Mouse (Mus musculus) hindbrain, embryonic 15.5 days (tissue): ENCODE results near the gene Usp50. TPM values are rescaled to one million over a fixed set of nuclear protein-coding genes. Genes with fewer than 3 reads are reported as not detected.

Experiments used
- ATAC-seq: fragments of 200-750 bp; cut with Nextera tagmentation; 2 replicates; pipeline ENCODE4 v1.8.0; 2017; ENCODE audit warnings: low read depth, moderate number of reproducible peaks, moderate TSS enrichment; ENCODE audit not compliant: low FRiP score
- H3K27ac ChIP-seq: fragments of 300-500 bp; sonication (generic); replicated peaks from 2 replicates; pipeline ENCODE4 v1.5.1; 2015; ENCODE audit warnings: mild to moderate bottlenecking, inconsistent platforms
- H3K27me3 ChIP-seq: fragments of 300-500 bp; sonication (generic); 2 replicates; pipeline ENCODE4 v1.6.1; 2015; ENCODE audit warnings: control low read depth, inconsistent platforms
- H3K36me3 ChIP-seq: fragments of 300-500 bp; sonication (generic); 2 replicates; pipeline ENCODE4 v1.6.1; 2015; ENCODE audit warnings: control low read depth, inconsistent platforms
- H3K4me1 ChIP-seq: fragments of 300-500 bp; sonication (generic); replicated peaks from 2 replicates; pipeline ENCODE4 v1.6.1; 2015; ENCODE audit warnings: control low read depth, inconsistent platforms
- H3K4me2 ChIP-seq: fragments of 300-500 bp; sonication (generic); 2 replicates; pipeline ENCODE4 v1.6.1; 2015; ENCODE audit warnings: moderate library complexity, mild to moderate bottlenecking, inconsistent platforms
- H3K4me3 ChIP-seq: fragments of 300-500 bp; sonication (generic); 2 replicates; pipeline ENCODE4 v1.5.1; 2015; ENCODE audit warnings: mild to moderate bottlenecking, inconsistent platforms
- H3K9ac ChIP-seq: fragments of 300-500 bp; sonication (generic); 2 replicates; pipeline ENCODE4 v1.6.1; 2015; ENCODE audit warnings: inconsistent platforms
- H3K9me3 ChIP-seq: fragments of 300-500 bp; sonication (generic); 2 replicates; pipeline ENCODE4 v1.6.1; 2016; ENCODE audit warnings: control low read depth, inconsistent platforms
- WGBS: fragments of 180-500 bp; shearing (Covaris S2); methylation state at CpG from one replicate; pipeline ENCODE4 v1.1.7; 2015; 5-methylcytosine and 5-hydroxymethylcytosine counted together
- polyA plus RNA-seq: library from polyadenylated mRNA; unstranded; fragments of >200 nt; fragmentation: Nextera tagmentation; extraction: Ambion mirVana; gene quantifications from 2 replicates; pipeline ENCODE4 v1.2.1, GENCODE M21; 2015

The Usp50 gene
- polyA plus RNA-seq, 1 experiment from 2014 or later: 2.0 TPM

- Histone ChIP-seq H3K4me3 (no peak overlapping the region), H3K9ac (no peak overlapping the region), H3K27ac (no peak overlapping the region), H3K36me3 (peaks cover 66% of the 10 kb centered on the region), H3K27me3 (no peaks in the 10 kb centered on the region), H3K9me3 (no peaks in the 10 kb centered on the region), H3K4me1 (no peaks in the 10 kb centered on the region), H3K4me2 (no peak overlapping the region)
- ATAC-seq: no peak
- 98% methylated on average over 2 of the region's 2 CpGs for WGBS
These were observed 52.8 kb downstream of the Usp50 start for GRCm38 (mm10) chr2:126730502-126730901.

- H3K27ac ChIP-seq: no peak overlapping the region
- H3K4me1 ChIP-seq: no peaks in the 10 kb centered on the region
- H3K9ac ChIP-seq: no peak overlapping the region
- H3K4me3 ChIP-seq: no peak overlapping the region
- ATAC-seq: no peak
- no peaks in the 10 kb centered on the region for H3K9me3 ChIP-seq
- WGBS: 98% methylated on average over 4 of the region's 4 CpGs
- no peak overlapping the region for H3K4me2 ChIP-seq
- H3K36me3 ChIP-seq: peaks cover 55% of the 10 kb centered on the region
- H3K27me3 ChIP-seq: no peaks in the 10 kb centered on the region
These were observed 54.1 kb downstream of the Usp50 start for GRCm38 (mm10) chr2:126729207-126729606.

GRCm38 (mm10) chr2:126712950-126713349, 70.3 kb downstream of the Usp50 start:
- no peak overlapping the region for H3K4me2 ChIP-seq
- no peak for ATAC-seq
- no peak overlapping the region for H3K9ac ChIP-seq
- no peak overlapping the region for H3K27ac ChIP-seq
- H3K27me3 ChIP-seq: no peaks in the 10 kb centered on the region
- no peaks in the 10 kb centered on the region for H3K36me3 ChIP-seq
- H3K9me3 ChIP-seq: no peaks in the 10 kb centered on the region
- H3K4me3 ChIP-seq: no peak overlapping the region
- peaks cover 13% of the 10 kb centered on the region for H3K4me1 ChIP-seq

- Histone ChIP-seq H3K4me3 (no peak overlapping the region), H3K4me2 (no peak overlapping the region), H3K27ac (no peak overlapping the region), H3K9ac (no peak overlapping the region), H3K27me3 (no peaks in the 10 kb centered on the region), H3K9me3 (no peaks in the 10 kb centered on the region), H3K4me1 (peaks cover 16% of the 10 kb centered on the region), H3K36me3 (no peaks in the 10 kb centered on the region)
- no peak for ATAC-seq
- WGBS: 98% methylated on average over 5 of the region's 5 CpGs
These were observed 70.7 kb downstream of the Usp50 start for GRCm38 (mm10) chr2:126712526-126712925.

- Histone ChIP-seq H3K27ac (no peak overlapping the region), H3K9ac (no peak overlapping the region), H3K4me1 (peaks cover 21% of the 10 kb centered on the region), H3K4me3 (peak overlapping the region; percentile 87), H3K4me2 (peak overlapping the region; percentile 77), H3K9me3 (no peaks in the 10 kb centered on the region), H3K27me3 (peaks cover 11% of the 10 kb centered on the region; the same call in 1 of the 2 replicates), H3K36me3 (no peaks in the 10 kb centered on the region)
- ATAC-seq: no peak
- WGBS: 87% methylated on average over 4 of the region's 4 CpGs
These were observed 74.9 kb downstream of the Usp50 start for GRCm38 (mm10) chr2:126708361-126708760.

- WGBS: 0% methylated on average over 22 of the region's 23 CpGs
- Histone ChIP-seq H3K27me3 (peaks cover 13% of the 10 kb centered on the region; the same call in 1 of the 2 replicates), H3K4me2 (peak overlapping the region; percentile 77), H3K4me3 (peak overlapping the region; percentile 87), H3K4me1 (peaks cover 21% of the 10 kb centered on the region), H3K27ac (peak overlapping the region; percentile 88), H3K36me3 (no peaks in the 10 kb centered on the region), H3K9me3 (no peaks in the 10 kb centered on the region), H3K9ac (peak overlapping the region; percentile 83)
- no peak; the same call in 1 of the 2 replicates for ATAC-seq
These were observed 75.9 kb downstream of the Usp50 start for GRCm38 (mm10) chr2:126707438-126707779.

- Histone ChIP-seq H3K4me1 (peaks cover 21% of the 10 kb centered on the region), H3K4me3 (peak within 1 kb of the TSS; percentile 87), H3K36me3 (no peaks in the 10 kb centered on the region), H3K9ac (peak within 1 kb of the TSS; percentile 83), H3K27me3 (peaks cover 18% of the 10 kb centered on the region; the same call in 1 of the 2 replicates), H3K4me2 (peak within 1 kb of the TSS; percentile 77), H3K9me3 (no peaks in the 10 kb centered on the region), H3K27ac (peak within 1 kb of the TSS; percentile 88)
- WGBS: 3% methylated on average over 47 of the region's 47 CpGs
- ATAC-seq: peak; percentile 100
These were observed 76.4 kb downstream of the Usp50 start, which contains the start of gene Usp8 for GRCm38 (mm10) chr2:126706759-126707437. Usp8 (plus strand) TSS chr2:126707328.

GRCm38 (mm10) chr2:126695285-126695684, 88.0 kb downstream of the Usp50 start:
- WGBS: 91% methylated on average over 6 of the region's 6 CpGs
- Histone ChIP-seq H3K27ac (no peak overlapping the region), H3K4me3 (no peak overlapping the region), H3K4me1 (no peaks in the 10 kb centered on the region), H3K4me2 (no peak overlapping the region), H3K9me3 (no peaks in the 10 kb centered on the region), H3K36me3 (no peaks in the 10 kb centered on the region), H3K27me3 (no peaks in the 10 kb centered on the region), H3K9ac (no peak overlapping the region)
- no peak for ATAC-seq

GRCm38 (mm10) chr2:126691290-126691689, 92.0 kb downstream of the Usp50 start:
- Histone ChIP-seq H3K4me3 (no peak overlapping the region), H3K27me3 (no peaks in the 10 kb centered on the region), H3K9me3 (no peaks in the 10 kb centered on the region), H3K4me2 (no peak overlapping the region), H3K9ac (no peak overlapping the region), H3K4me1 (no peaks in the 10 kb centered on the region), H3K27ac (no peak overlapping the region), H3K36me3 (no peaks in the 10 kb centered on the region)
- 87% methylated on average over 3 of the region's 3 CpGs for WGBS
- ATAC-seq: no peak

- no peak overlapping the region for H3K4me2 ChIP-seq
- no peak for ATAC-seq
- no peak overlapping the region for H3K27ac ChIP-seq
- H3K27me3 ChIP-seq: no peaks in the 10 kb centered on the region
- peaks cover 8% of the 10 kb centered on the region; the same call in 1 of the 2 replicates for H3K36me3 ChIP-seq
- H3K9me3 ChIP-seq: no peaks in the 10 kb centered on the region
- H3K9ac ChIP-seq: no peak overlapping the region
- H3K4me1 ChIP-seq: 0 out of 2 replicates have a peak, but pooled peaks cover 3% of the 10 kb centered on the region
- no peak overlapping the region for H3K4me3 ChIP-seq
- 97% methylated on average over 1 of the region's 1 CpGs for WGBS
These were observed 100.3 kb downstream of the Usp50 start for GRCm38 (mm10) chr2:126682937-126683336.

- ATAC-seq: no peak
- Histone ChIP-seq H3K36me3 (peaks cover 8% of the 10 kb centered on the region; the same call in 1 of the 2 replicates), H3K27ac (no peak overlapping the region), H3K4me2 (no peak overlapping the region), H3K9ac (no peak overlapping the region), H3K9me3 (no peaks in the 10 kb centered on the region), H3K4me3 (no peak overlapping the region), H3K27me3 (no peaks in the 10 kb centered on the region), H3K4me1 (peaks cover 7% of the 10 kb centered on the region; the same call in 1 of the 2 replicates)
- WGBS: 89% methylated on average over 2 of the region's 2 CpGs
These were observed 100.9 kb downstream of the Usp50 start for GRCm38 (mm10) chr2:126682333-126682732.

- H3K4me2 ChIP-seq: no peak overlapping the region
- WGBS: 95% methylated on average over 1 of the region's 1 CpGs
These were observed 105.9 kb downstream of the Usp50 start for GRCm38 (mm10) chr2:126677366-126677765.

More at GRCm38 (mm10) chr2:126677366-126677765, 105.9 kb downstream of the Usp50 start:
- H3K4me1 ChIP-seq: peaks cover 37% of the 10 kb centered on the region
- no peaks in the 10 kb centered on the region for H3K9me3 ChIP-seq
- H3K4me3 ChIP-seq: no peak overlapping the region
- no peak overlapping the region for H3K9ac ChIP-seq
- no peak overlapping the region for H3K27ac ChIP-seq
- H3K36me3 ChIP-seq: peaks cover 5% of the 10 kb centered on the region; the same call in 1 of the 2 replicates
- no peak for ATAC-seq
- no peaks in the 10 kb centered on the region for H3K27me3 ChIP-seq
